Mouse (Mus musculus) CD4-positive, CD25-positive, alpha-beta regulatory T cell, adult 4 months (primary cell): ENCODE measurements around the gene Atg9b. TPM values are rescaled to one million over a fixed set of nuclear protein-coding genes. Genes with fewer than 3 reads are reported as not detected.
"Not testable (repeated sequence)": the region's sequence is repeated elsewhere in the genome, so short reads cannot be mapped to it uniquely, and the experiment has no call there.

Source experiments
- ATAC-seq: one replicate; pipeline ENCODE4 v1.8.0; 2017
- polyA plus RNA-seq, 2 experiments: library from polyadenylated mRNA; unstranded; fragments of 100-300 nt; shearing (Covaris generic); gene quantifications; one replicate each; pipeline ENCODE4 v1.2.1; 2017

Gene Atg9b
- polyA plus RNA-seq, 2 experiments from 2014 or later = 2.2 to 3.2 TPM

GRCm38 (mm10) chr5:24404594-24405360 is 12.8 kb upstream of the Atg9b start:
- no peak for ATAC-seq

DNA sequence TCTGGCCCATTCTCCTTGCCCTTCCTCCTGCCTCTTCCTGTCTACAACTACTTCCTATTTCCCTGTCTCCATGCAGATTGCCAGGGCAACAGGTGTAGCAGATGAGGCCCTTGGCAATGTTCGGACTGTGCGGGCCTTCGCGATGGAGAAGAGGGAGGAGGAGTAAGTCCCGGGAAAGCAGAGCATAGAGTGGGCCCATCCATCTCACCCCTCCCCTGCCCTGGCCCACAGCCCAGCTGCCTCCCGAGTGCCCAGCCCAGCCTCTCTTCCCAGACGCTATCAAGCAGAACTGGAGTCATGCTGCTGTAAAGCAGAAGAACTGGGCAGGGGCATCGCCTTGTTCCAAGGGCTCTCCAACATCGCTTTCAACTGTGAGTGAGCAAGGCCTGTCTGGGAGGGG is 10.0 kb upstream of the Atg9b start:
- ATAC-seq = no peak

DNA sequence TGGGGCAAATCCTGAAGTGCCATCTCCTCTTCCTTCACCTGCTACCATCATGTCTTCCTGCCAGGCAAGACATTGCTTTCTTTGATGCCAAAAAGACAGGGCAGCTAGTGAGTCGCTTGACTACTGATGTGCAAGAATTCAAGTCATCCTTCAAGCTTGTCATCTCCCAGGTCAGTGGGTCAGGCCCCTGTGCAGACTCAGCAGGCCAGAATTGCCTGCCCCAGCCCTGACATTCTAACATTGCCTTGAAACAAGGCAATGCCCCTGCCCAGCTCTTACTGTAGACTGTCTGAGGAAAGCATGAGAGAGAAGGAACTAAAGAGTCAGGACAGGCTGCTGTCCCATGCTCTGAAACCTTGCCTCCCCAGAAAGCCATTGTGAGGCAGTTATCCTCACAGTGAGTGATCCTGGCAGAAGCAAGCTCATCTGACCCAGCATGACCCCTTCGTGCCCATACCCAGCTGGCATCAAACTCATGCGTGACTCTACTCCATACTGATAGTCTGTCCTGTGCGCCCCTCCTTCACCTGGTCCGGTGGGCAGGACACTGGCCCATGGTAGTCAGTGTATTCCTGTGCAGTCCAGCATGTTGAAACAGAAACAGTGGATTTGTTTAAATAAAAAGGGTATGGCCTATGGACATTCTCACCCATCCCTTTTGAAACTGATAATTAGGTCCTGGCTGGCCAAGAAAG is 9.1 kb upstream of the Atg9b start:
- ATAC-seq = no peak

DNA sequence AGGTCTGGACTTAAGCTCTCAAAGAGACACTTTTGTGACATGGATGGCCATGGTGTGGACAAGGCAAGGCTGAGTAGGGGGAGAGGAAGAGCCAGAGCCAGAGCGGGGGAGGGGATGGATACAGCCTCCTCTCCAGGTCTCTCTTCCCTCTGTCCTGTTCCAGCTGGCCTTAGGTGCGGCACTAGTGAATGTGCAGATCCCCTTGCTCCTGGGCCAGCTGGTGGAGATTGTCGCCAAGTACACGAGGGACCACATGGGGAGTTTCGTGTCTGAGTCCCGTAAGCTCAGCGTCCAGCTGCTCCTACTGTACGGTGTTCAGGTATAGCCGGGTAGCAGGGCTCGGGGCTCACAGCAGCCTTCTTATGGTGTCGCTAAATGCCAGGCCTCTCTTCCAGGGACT is 8.4 kb upstream of the Atg9b start:
- no peak for ATAC-seq

DNA sequence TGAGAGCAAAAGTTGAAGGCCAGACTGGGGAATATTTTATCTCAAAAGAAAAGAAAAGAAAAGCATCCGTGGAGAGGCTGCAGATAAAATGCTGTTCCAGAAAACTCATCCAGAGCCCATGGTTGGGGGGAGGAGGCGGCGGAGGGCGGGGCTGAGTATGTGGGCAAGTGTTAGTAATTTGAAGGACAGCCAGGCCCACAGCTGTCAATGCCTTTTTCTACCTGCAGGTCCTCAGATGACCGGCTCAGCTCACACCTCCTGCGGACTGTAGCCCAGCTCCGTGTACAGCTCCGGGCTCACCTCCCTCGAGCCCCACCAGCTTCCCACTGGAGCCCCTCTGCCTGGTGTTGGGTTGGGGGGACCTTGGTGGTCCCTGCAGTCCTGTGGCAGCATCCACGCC is 7.7 kb upstream of the Atg9b start:
- ATAC-seq = no peak

GRCm38 (mm10) chr5:24396254-24396653 is 4.3 kb upstream of the Atg9b start:
- not testable (repeated sequence) for ATAC-seq

DNA sequence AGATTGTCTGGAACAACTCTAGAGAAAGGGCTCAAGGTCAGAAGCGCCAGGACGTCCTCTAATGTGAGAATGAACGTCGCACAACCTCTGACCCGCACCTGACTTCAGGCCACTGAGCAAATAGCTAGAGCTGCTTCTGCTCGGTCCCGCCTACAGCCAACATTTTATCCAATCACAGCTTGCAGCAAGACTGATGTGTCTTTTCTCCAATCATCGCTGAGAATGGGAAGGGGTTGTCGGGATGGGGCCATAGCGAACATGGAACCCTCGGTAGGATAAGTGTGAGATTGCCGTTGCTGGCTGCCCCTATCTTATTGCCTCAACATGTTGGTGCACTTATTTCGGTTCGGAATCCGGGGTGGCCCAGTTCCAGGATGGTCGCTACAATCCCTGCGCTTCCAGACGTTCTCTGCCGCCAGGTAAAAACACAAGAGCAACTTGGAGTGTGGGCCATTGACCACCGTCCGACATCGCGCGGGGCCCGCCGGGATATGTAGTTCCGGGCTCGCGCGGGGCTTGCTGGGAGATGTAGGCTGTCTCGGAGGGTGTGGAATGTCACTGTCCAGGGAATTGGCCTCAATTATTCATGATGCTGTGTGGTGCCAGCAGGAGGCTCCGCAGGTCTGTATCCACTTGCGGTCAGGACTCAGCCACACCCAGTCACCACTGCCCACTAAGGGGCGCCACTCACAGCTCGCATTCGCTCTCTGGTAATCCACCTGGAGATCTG is 2.4 kb upstream of the Atg9b start:
- ATAC-seq = peak; percentile 88

- peak; percentile 58 for ATAC-seq
Measured at GRCm38 (mm10) chr5:24393392-24393997, 1.6 kb upstream of the Atg9b start, which contains the start of gene Abcb8. Gene Abcb8, plus strand, starts transcription at chr5:24393663.

GRCm38 (mm10) chr5:24392724-24393123 is 781 bp upstream of the Atg9b start:
- no peak for ATAC-seq

DNA sequence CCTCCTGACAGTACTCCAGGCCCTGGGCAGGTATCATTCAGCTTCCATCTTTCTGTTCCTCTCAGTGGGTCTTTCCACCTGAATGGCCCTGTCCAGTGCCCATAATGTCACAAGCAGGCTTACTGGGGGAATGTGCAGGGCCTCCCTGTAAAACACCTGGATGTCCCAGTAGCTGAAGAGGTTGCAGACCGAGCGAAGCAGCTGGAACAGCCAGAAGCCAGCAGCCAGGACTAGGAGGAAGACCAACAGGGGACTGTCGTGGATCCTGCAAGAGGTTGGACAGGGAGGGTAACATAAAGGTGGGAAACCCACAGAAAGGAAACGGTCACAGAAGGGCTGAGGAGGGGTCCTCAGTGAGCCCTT is 2.3 kb downstream of the Atg9b start:
- ATAC-seq = no peak

GRCm38 (mm10) chr5:24389011-24389657 is 2.8 kb downstream of the Atg9b start:
- ATAC-seq = peak; percentile 41

DNA sequence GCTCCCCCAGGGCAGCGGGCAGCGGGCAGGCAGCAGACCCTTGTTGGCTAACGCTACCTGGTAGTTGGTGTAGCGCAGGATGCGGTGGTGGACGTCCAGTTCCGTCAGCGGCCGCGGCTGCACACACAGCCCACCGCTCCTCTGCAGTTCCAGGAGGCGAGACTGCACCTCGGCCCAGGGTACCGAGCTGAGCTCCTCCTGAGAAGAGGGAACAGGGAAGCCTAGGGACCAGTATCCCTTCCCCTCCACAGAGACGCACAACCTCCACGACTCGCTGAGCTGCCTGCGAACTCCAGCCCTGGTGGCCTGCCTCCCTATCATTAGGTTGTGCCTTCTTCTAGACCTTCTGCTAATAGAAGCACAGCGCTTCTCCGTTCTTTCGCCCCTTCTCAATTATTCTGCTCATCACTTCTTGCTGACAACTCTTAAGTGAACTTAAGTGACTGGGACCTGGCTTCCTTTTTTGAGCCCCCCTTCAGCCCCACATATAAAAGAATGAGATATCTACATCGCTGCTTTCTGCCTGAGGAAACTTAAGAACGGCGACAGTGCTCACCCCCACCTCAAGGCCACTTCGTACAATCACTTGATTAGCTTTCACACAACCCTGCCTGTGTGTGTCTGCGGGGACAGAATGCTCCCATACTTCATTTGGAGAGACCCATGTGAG is 3.6 kb downstream of the Atg9b start:
- no peak for ATAC-seq

DNA sequence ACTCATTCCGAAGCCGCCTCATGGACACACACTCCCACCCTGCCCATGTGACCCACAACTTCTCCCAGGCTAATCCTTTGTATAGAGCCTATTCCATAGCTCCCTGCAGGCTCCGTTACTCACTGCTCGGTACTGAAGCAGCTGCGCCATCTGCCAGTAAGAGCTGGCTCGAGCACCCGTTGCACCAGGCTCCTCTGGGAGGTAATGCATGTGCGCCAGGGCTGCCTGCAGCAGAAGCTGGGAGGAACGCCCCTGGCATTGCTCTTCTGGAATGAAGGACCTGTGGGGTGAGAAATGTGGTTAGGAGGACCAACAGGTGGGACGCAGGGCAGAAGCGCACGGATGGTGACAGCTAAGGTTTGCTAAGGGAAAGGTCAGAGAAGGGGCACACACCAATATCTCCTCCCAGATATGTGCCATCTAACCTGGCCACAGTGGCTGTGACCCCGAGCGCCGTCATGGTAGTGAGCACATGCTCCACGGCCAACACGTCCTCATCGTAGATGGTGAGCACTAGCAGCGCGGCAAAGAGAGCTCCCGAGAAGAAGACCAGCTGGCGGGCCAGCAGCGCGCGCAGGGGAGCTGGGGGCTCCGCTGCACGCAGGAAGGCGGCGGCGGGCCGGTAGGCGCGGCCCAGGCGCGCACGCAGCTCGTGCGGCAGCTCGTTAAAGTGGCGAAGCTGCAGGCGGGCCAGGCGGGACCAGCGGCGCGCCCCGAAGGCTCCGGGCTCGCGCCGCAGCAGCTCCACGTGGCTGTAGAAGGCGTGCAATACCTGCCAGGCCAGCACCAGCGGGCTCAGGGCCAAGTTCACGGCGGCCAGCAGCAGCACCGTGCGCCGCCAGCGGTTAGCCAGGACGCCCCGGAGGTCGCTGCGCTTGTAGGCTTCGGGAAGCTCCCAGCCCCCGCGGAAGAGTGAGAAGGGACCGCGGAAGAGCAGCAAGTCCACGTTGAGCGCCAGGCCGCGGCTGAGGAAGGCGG is 4.4 kb downstream of the Atg9b start:
- ATAC-seq = peak; percentile 19

- no peak for ATAC-seq
Measured at GRCm38 (mm10) chr5:24385887-24386550, 5.9 kb downstream of the Atg9b start.

GRCm38 (mm10) chr5:24385374-24385773 is 6.6 kb downstream of the Atg9b start:
- no peak for ATAC-seq

- ATAC-seq = peak; percentile 43
Measured at GRCm38 (mm10) chr5:24384407-24384806, 7.5 kb downstream of the Atg9b start.

DNA sequence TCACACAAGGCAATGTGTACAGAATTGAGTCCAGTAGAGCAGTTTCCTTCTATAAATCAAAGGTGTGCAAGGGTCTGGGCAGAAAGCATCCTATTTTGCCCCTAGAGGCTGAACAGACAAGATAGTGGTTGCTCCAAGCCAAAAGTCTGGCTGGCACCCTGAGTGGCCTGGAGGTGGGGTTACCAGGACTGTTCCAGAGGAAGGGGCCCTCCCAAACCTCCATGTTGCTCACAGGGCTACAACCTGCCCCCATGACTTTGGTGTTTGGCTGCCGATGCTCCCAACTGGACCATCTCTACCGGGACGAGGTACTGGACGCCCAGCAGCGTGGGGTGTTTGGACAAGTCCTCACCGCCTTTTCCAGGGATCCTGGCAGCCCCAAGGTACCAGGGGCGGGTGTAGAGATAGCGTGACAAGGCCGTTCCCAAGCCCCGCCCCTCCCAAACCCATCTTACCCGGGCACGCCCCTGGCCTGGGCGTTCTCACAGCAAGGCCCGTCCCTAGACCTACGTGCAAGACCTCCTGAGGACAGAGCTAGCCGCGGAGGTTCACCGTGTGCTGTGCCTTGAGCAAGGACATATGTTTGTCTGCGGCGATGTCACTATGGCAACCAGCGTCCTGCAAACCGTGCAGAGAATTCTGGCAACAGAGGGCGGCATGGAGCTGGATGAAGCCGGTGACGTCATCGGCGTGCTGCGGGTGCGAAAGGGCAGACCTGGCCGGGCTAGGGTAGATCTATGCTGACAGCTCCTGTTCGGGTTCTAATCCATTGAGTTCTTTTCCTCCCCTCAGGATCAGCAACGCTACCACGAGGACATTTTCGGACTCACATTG is 8.7 kb downstream of the Atg9b start:
- ATAC-seq = peak; percentile 85

GRCm38 (mm10) chr5:24381988-24382387 is 10.0 kb downstream of the Atg9b start:
- no peak for ATAC-seq

DNA sequence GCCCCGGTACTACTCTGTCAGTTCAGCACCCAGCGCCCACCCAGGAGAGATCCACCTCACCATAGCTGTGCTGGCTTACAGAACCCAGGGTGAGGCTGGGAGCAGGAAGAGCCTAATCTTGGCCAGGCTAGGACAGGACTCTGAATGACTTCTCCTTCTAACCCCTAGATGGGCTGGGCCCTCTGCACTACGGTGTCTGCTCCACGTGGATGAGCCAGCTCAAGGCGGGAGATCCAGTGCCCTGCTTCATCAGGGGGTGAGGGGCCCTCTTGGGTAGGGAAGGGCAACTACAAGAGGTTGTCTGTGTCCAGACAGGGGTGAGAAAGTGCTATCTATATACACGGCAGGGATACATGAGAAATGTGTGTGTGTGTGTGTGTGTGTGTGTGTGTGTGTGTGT is 10.5 kb downstream of the Atg9b start:
- no peak for ATAC-seq
